9 mouse cellular contexts compared by ENCODE assay signal in the genomic region with DNA sequence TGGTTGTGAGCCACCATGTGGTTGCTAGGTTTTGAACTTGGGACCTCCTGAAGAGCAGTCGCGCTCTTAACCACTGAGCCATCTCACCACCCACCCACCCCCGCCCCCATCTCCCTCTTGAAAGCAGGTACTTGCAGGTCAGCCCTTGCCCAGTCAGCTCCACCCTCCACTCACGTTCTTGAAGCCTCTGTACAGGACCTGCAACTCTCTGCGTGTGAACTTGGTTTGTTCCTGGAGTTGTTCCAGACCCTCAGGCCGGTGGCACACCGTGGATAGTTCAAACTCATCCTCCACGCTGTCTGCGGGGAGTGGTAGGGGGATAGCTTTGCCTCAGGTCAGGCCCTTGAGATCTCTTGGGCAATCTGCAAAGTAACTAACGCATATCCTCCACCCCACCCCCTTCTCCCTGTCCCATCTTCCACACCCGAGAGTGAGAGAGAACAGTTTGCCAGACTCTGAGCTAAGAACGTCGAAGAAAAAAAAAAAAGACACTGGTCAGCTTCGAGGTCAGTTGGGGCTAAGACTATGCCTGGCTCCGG. TPM values are rescaled to one million over a fixed set of nuclear protein-coding genes. Genes with fewer than 3 reads are reported as not detected.
DNase-seq lines count a peak whose midpoint lies in the region; ATAC-seq and TF ChIP-seq lines count a peak whose summit lies in the region.
"Had no signal": no experiment of that assay in that cellular context is flagged by ENCODE, and none has a peak within 500 bp of the region (broad histone marks: within the 10 kb centered on the region; RNA-seq: fewer than 3 reads in every experiment).

No protein-coding gene starts in this region.

- no peak overlapping the region for H3K4me3 ChIP-seq in heart, postnatal 0 days (ENCODE audit: low read depth, low read length)
- peak overlapping the region; percentile 52 for H3K4me3 ChIP-seq in embryonic facial prominence, embryonic 10.5 days
- H3K4me3 ChIP-seq in hindbrain, postnatal 0 days (ENCODE audit: low read length): no peak overlapping the region

- H3K27me3 ChIP-seq in heart, postnatal 0 days (ENCODE audit: control insufficient read depth, insufficient read depth, low read length): no peaks in the 10 kb centered on the region
- H3K27me3 ChIP-seq in embryonic facial prominence, embryonic 10.5 days (replicated peaks; ENCODE audit: low read depth, poor library complexity, severe bottlenecking): no peaks in the 10 kb centered on the region; the same call in 1 of the 2 replicates
- no peaks in the 10 kb centered on the region for H3K27me3 ChIP-seq in hindbrain, postnatal 0 days (ENCODE audit: insufficient read depth, low read length)

- H3K4me2 ChIP-seq in heart, postnatal 0 days (ENCODE audit: low read depth, low read length): peak overlapping the region; percentile 28; the same call in 1 of the 2 replicates
- peak overlapping the region; percentile 18; the same call in 1 of the 2 replicates for H3K4me2 ChIP-seq in hindbrain, postnatal 0 days (ENCODE audit: low read depth, low read length)

- no peak overlapping the region for H3K9ac ChIP-seq in heart, postnatal 0 days (replicated peaks; ENCODE audit: low read depth, low read length)
- no peak overlapping the region for H3K9ac ChIP-seq in hindbrain, postnatal 0 days (replicated peaks; ENCODE audit: low read length)

- TF ChIP-seq CTCF in heart, postnatal 0 days (IDR thresholded peaks at IDR 0.05; ENCODE audit: low read depth): no peak
- no peak for TF ChIP-seq CTCF in hindbrain, postnatal 0 days (IDR thresholded peaks at IDR 0.05; ENCODE audit: low read depth)

- no peaks in the 10 kb centered on the region for H3K4me1 ChIP-seq in heart, postnatal 0 days (ENCODE audit: control insufficient read depth, insufficient read depth)
- peaks cover 15% of the 10 kb centered on the region for H3K4me1 ChIP-seq in embryonic facial prominence, embryonic 10.5 days
- H3K4me1 ChIP-seq in hindbrain, postnatal 0 days (ENCODE audit: insufficient read depth, low read length): no peaks in the 10 kb centered on the region

- H3K27ac ChIP-seq in heart, postnatal 0 days (ENCODE audit: low read depth): no peak overlapping the region
- H3K27ac ChIP-seq in embryonic facial prominence, embryonic 10.5 days (replicated peaks): no peak overlapping the region
- H3K27ac ChIP-seq in hindbrain, postnatal 0 days: no peak overlapping the region

- no peak for TF ChIP-seq EP300 in heart, postnatal 0 days (IDR thresholded peaks at IDR 0.05; ENCODE audit: low read depth)

- 24% methylated on average over 15 of the region's 15 CpGs for WGBS in heart, postnatal 0 days
- 33% methylated on average over 15 of the region's 15 CpGs for WGBS in embryonic facial prominence, embryonic 10.5 days
- WGBS in hindbrain, postnatal 0 days: 29% methylated on average over 15 of the region's 15 CpGs

- no peak for DNase-seq in heart, postnatal 0 days (ENCODE audit: low spot score)
- DNase-seq in heart, adult 8-10 months (ENCODE audit: low spot score): no peak
- no peak for DNase-seq in embryonic facial prominence, embryonic 10.5 days (ENCODE audit: low spot score)
- no peak for DNase-seq in hindbrain, postnatal 0 days (ENCODE audit: low spot score)
- DNase-seq in lung, postnatal 10 days: peak; percentile 57
- DNase-seq in retina, embryonic 14.5 days (ENCODE audit: low spot score): no peak
- DNase-seq in left cerebral cortex, postnatal 25 days (ENCODE audit: low spot score in 2 of 2): no peak
- no peak for DNase-seq in cerebellum, postnatal 14 days

- intact Hi-C loops in left cerebral cortex, postnatal 25 days (cut with DNase I): no loop called here

- no peaks in the 10 kb centered on the region for H3K9me3 ChIP-seq in heart, postnatal 0 days (replicated peaks; ENCODE audit: control insufficient read depth, low read length)
- no peaks in the 10 kb centered on the region for H3K9me3 ChIP-seq in embryonic facial prominence, embryonic 10.5 days
- no peaks in the 10 kb centered on the region for H3K9me3 ChIP-seq in hindbrain, postnatal 0 days (ENCODE audit: low read length)

- 0 out of 2 replicates have a peak, but pooled peaks cover 6% of the 10 kb centered on the region for H3K36me3 ChIP-seq in heart, postnatal 0 days (replicated peaks; ENCODE audit: control insufficient read depth, insufficient read depth, low read length)
- no peaks in the 10 kb centered on the region for H3K36me3 ChIP-seq in embryonic facial prominence, embryonic 10.5 days (replicated peaks)
- H3K36me3 ChIP-seq in hindbrain, postnatal 0 days (ENCODE audit: insufficient read depth, low read length): no peaks in the 10 kb centered on the region

- ATAC-seq in heart, postnatal 0 days (ENCODE audit: insufficient read depth, low read depth): no peak
- no peak for ATAC-seq in hindbrain, postnatal 0 days

RNA-seq across cellular contexts. Expression of a gene that starts 11.8 kb away (rescaled TPM):
- total RNA-seq in heart, postnatal 0 days (2014; rRNA removed; ENCODE audit: low replicate concordance): 75.8 and 84.5 TPM in 2 replicates
- polyA plus RNA-seq in heart, postnatal 0 days (2015; fragmentation: Nextera tagmentation; extraction: Ambion mirVana): 19.9 and 21.1 TPM in 2 replicates
- total RNA-seq in heart, adult 8-10 months (2022): 10 to 100 TPM; 70.7 to 85.5 (median 82.4) TPM
- polyA plus RNA-seq in embryonic facial prominence, embryonic 10.5 days (2016; fragmentation: Nextera tagmentation; extraction: Ambion mirVana): 61.3 and 62.3 TPM in 2 replicates
- total RNA-seq in hindbrain, postnatal 0 days (2014; rRNA removed): 135 and 154 TPM in 2 replicates
- polyA plus RNA-seq in hindbrain, postnatal 0 days (2015; fragmentation: Nextera tagmentation; extraction: Ambion mirVana): 74.2 and 78.0 TPM in 2 replicates
- total RNA-seq in left cerebral cortex, postnatal 25 days (2021): 100 to 1,000 TPM; 159 to 160 TPM

RNA-seq across cellular contexts. Expression of a gene that starts 20.4 kb away (rescaled TPM):
- total RNA-seq in heart, postnatal 0 days (2014; rRNA removed; ENCODE audit: low replicate concordance): 81.7 and 90.6 TPM in 2 replicates
- polyA plus RNA-seq in heart, postnatal 0 days (2015; fragmentation: Nextera tagmentation; extraction: Ambion mirVana): 41.8 and 44.5 TPM in 2 replicates
- 100 to 1,000 TPM; 173 to 231 (median 203) TPM for total RNA-seq in heart, adult 8-10 months (2022)
- 0.44 and 0.67 TPM in 2 replicates for polyA plus RNA-seq in embryonic facial prominence, embryonic 10.5 days (2016; fragmentation: Nextera tagmentation; extraction: Ambion mirVana)
- 17.8 and 30.3 TPM in 2 replicates for total RNA-seq in hindbrain, postnatal 0 days (2014; rRNA removed)
- polyA plus RNA-seq in hindbrain, postnatal 0 days (2015; fragmentation: Nextera tagmentation; extraction: Ambion mirVana): 16.5 and 17.8 TPM in 2 replicates
- total RNA-seq in left cerebral cortex, postnatal 25 days (2021): 100 to 1,000 TPM; 141 to 165 TPM

RNA-seq across cellular contexts. Expression of a gene that starts 46.1 kb away (rescaled TPM):
- total RNA-seq in heart, postnatal 0 days (2014; rRNA removed; ENCODE audit: low replicate concordance): 38.2 and 43.3 TPM in 2 replicates
- polyA plus RNA-seq in heart, postnatal 0 days (2015; fragmentation: Nextera tagmentation; extraction: Ambion mirVana): 7.6 TPM in 2 replicates
- total RNA-seq in heart, adult 8-10 months (2022): 10 to 100 TPM; 11.5 to 16.0 (median 13.9) TPM
- polyA plus RNA-seq in embryonic facial prominence, embryonic 10.5 days (2016; fragmentation: Nextera tagmentation; extraction: Ambion mirVana): 12.0 and 12.4 TPM in 2 replicates
- 23.6 and 35.7 TPM in 2 replicates for total RNA-seq in hindbrain, postnatal 0 days (2014; rRNA removed)
- 5.6 and 8.1 TPM in 2 replicates for polyA plus RNA-seq in hindbrain, postnatal 0 days (2015; fragmentation: Nextera tagmentation; extraction: Ambion mirVana)
- 1 to 10 TPM; 7.1 to 7.4 TPM for total RNA-seq in left cerebral cortex, postnatal 25 days (2021)

RNA-seq across cellular contexts. Expression of a gene that starts 52.8 kb away (rescaled TPM):
- not detected in 2 replicates for total RNA-seq in heart, postnatal 0 days (2014; rRNA removed; ENCODE audit: low replicate concordance)
- not detected in 2 replicates for polyA plus RNA-seq in heart, postnatal 0 days (2015; fragmentation: Nextera tagmentation; extraction: Ambion mirVana)
- not detected for total RNA-seq in heart, adult 8-10 months (2022)
- 36.9 and 43.2 TPM in 2 replicates for polyA plus RNA-seq in embryonic facial prominence, embryonic 10.5 days (2016; fragmentation: Nextera tagmentation; extraction: Ambion mirVana)
- total RNA-seq in hindbrain, postnatal 0 days (2014; rRNA removed): 1.8 and 2.6 TPM in 2 replicates
- 1.1 and 1.3 TPM in 2 replicates for polyA plus RNA-seq in hindbrain, postnatal 0 days (2015; fragmentation: Nextera tagmentation; extraction: Ambion mirVana)
- not detected for total RNA-seq in left cerebral cortex, postnatal 25 days (2021)
- polyA plus RNA-seq: erythroblast, embryonic 14.5 days had no signal
